Mouse (Mus musculus): ENCODE data around the gene Trim66. TPM values are rescaled to one million over a fixed set of nuclear protein-coding genes. Genes with fewer than 3 reads are reported as not detected.
A peak's percentile ranks its signal among the peaks of the same experiment; 100 is the strongest.

The Trim66 gene
- 13.7 and 15.1 TPM in 2 replicates for polyA plus RNA-seq (2012; rRNA removed)

- H3K27ac ChIP-seq (ENCODE audit: insufficient read depth, low read length): no peak within 1 kb of the TSS
- no peak within 1 kb of the TSS for H3K4me3 ChIP-seq (ENCODE audit: insufficient read depth, low read length)
- no peaks in the 10 kb centered on the region for H3K4me1 ChIP-seq (ENCODE audit: control insufficient read depth, insufficient read depth, low read length)
- TF ChIP-seq POLR2A (IDR thresholded peaks at IDR 0.05; ENCODE audit: extremely low read depth, insufficient read depth, low read length) (no peak), CTCF (IDR thresholded peaks at IDR 0.05; ENCODE audit: extremely low read depth, insufficient read depth, low read length) (no peak)
Observed at GRCm38 (mm10) chr7:109508034-109508433, at the start of gene Trim66. TSS of gene Trim66 (minus strand) at chr7:109508134.

DNA sequence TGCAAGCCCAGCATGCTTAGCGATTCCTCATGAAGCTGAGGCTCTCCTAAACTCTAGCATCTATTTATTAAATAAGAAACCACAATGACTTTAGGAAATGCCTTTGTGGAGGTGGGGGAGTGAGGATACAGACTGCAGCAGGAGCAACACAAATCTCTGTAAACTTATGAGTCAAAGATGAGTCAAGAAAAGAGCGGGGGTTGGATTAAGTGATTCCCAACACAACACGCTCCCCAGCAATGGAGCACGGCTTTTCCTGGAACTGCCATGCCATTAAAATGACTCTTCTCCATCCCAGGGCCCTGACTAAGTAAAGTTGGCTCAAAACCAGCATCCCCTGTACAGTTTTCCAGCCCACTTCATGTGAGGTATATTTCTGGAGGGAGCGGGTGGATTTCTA lies 38.8 kb upstream of the Trim66 start:
- H3K4me1 ChIP-seq (ENCODE audit: control insufficient read depth, insufficient read depth, low read length): 0 out of 2 replicates have a peak, but pooled peaks cover 4% of the 10 kb centered on the region
- no peak overlapping the region for H3K4me3 ChIP-seq (ENCODE audit: insufficient read depth, low read length)
- TF ChIP-seq CTCF (IDR thresholded peaks at IDR 0.05; ENCODE audit: extremely low read depth, insufficient read depth, low read length) (no peak), POLR2A (IDR thresholded peaks at IDR 0.05; ENCODE audit: extremely low read depth, insufficient read depth, low read length) (no peak)
- H3K27ac ChIP-seq (ENCODE audit: insufficient read depth, low read length): no peak overlapping the region

DNA sequence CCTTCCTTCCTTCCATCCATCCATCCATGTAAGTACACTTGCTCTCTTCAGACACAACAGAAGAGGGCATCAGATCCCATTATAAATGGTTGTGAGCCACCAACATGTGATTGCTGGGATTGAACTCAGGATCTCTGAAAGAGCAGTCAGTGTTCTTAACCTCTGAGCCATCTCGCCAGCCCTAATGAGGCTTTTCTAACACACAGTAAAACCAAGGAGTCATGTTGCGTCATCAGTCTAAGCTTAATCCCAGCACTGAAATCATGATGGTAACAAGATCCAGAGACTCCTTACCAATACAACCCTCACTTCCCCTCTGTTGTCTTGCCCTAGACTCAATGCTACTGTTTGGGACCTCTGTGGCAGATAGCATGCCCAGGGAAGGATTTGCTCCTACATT lies 38.3 kb upstream of the Trim66 start:
- no peak overlapping the region for H3K4me3 ChIP-seq (ENCODE audit: insufficient read depth, low read length)
- H3K4me1 ChIP-seq (ENCODE audit: control insufficient read depth, insufficient read depth, low read length): 0 out of 2 replicates have a peak, but pooled peaks cover 4% of the 10 kb centered on the region
- TF ChIP-seq CTCF (IDR thresholded peaks at IDR 0.05; ENCODE audit: extremely low read depth, insufficient read depth, low read length): no peak
- TF ChIP-seq POLR2A (IDR thresholded peaks at IDR 0.05; ENCODE audit: extremely low read depth, insufficient read depth, low read length): no peak
- H3K27ac ChIP-seq (ENCODE audit: insufficient read depth, low read length): no peak overlapping the region

- Histone ChIP-seq H3K4me3 (ENCODE audit: insufficient read depth, low read length) (no peak overlapping the region), H3K27ac (ENCODE audit: insufficient read depth, low read length) (no peak overlapping the region), H3K4me1 (ENCODE audit: control insufficient read depth, insufficient read depth, low read length) (0 out of 2 replicates have a peak, but pooled peaks cover 4% of the 10 kb centered on the region)
- TF ChIP-seq POLR2A (IDR thresholded peaks at IDR 0.05; ENCODE audit: extremely low read depth, insufficient read depth, low read length) (no peak), CTCF (IDR thresholded peaks at IDR 0.05; ENCODE audit: extremely low read depth, insufficient read depth, low read length) (no peak)
Observed at GRCm38 (mm10) chr7:109545255-109545993, 37.5 kb upstream of the Trim66 start.

- TF ChIP-seq POLR2A (IDR thresholded peaks at IDR 0.05; ENCODE audit: extremely low read depth, insufficient read depth, low read length): no peak
- no peak for TF ChIP-seq CTCF (IDR thresholded peaks at IDR 0.05; ENCODE audit: extremely low read depth, insufficient read depth, low read length)
- 0 out of 2 replicates have a peak, but pooled peaks cover 4% of the 10 kb centered on the region for H3K4me1 ChIP-seq (ENCODE audit: control insufficient read depth, insufficient read depth, low read length)
- no peak overlapping the region for H3K27ac ChIP-seq (ENCODE audit: insufficient read depth, low read length)
- no peak overlapping the region for H3K4me3 ChIP-seq (ENCODE audit: insufficient read depth, low read length)
Observed at GRCm38 (mm10) chr7:109544792-109545191, 36.9 kb upstream of the Trim66 start.

DNA sequence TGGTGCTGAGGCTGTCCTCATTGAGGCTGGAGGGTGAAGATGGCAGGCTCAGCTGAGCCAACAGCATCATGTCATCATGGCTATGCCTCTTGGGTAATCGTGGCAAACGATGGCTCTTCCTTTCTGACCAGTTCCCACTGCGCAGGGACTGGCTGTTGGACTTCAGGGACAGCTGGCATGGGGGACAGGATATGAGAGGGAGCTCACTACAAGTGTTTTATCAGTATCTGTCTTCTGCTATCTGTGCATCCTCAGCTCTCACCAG lies 34.4 kb upstream of the Trim66 start:
- H3K27ac ChIP-seq (ENCODE audit: insufficient read depth, low read length): no peak overlapping the region; the same call in 1 of the 2 replicates
- no peak overlapping the region for H3K4me3 ChIP-seq (ENCODE audit: insufficient read depth, low read length)
- 0 out of 2 replicates have a peak, but pooled peaks cover 4% of the 10 kb centered on the region for H3K4me1 ChIP-seq (ENCODE audit: control insufficient read depth, insufficient read depth, low read length)
- TF ChIP-seq CTCF (IDR thresholded peaks at IDR 0.05; ENCODE audit: extremely low read depth, insufficient read depth, low read length) (no peak), POLR2A (IDR thresholded peaks at IDR 0.05; ENCODE audit: extremely low read depth, insufficient read depth, low read length) (no peak)

DNA sequence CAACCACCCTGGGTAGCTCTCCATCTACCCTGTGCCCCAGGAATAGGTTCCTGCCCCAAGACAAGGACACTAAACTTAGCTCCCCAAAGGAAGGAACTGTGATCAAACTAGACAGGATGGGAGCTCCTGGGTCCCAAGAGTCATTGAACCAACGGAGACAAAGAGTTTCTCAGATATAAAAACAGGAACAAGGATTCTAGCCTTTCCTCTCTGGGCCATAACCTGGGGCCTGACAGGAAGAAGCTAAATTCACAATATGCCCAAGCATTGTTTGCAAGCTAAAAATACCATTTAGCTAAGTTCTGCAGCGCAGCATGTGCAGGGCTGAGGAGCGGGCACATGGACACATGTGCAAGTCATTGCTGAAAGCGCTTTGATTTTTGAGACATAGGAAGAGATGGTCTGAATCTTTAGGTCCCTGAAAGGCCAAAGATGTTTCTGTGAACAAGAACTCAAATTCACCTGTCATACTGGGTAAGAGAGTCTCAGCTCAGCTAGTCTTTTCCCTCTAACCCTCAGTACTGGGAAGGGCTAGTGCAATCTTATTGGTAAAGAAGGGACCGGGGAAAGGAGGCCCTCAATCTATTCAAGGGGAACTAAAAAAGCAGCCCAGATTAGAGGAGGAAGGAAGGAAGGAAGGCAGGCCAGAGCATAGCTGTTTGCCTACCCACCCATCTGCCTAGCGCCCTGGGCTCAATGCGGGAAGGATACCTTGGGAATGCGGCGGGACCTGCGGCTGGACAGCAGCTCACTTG lies 33.9 kb upstream of the Trim66 start:
- H3K27ac ChIP-seq (ENCODE audit: insufficient read depth, low read length): no peak overlapping the region; the same call in 1 of the 2 replicates
- no peak for TF ChIP-seq CTCF (IDR thresholded peaks at IDR 0.05; ENCODE audit: extremely low read depth, insufficient read depth, low read length)
- no peak for TF ChIP-seq POLR2A (IDR thresholded peaks at IDR 0.05; ENCODE audit: extremely low read depth, insufficient read depth, low read length)
- no peak overlapping the region for H3K4me3 ChIP-seq (ENCODE audit: insufficient read depth, low read length)
- H3K4me1 ChIP-seq (ENCODE audit: control insufficient read depth, insufficient read depth, low read length): 0 out of 2 replicates have a peak, but pooled peaks cover 4% of the 10 kb centered on the region

- no peak for TF ChIP-seq CTCF (IDR thresholded peaks at IDR 0.05; ENCODE audit: extremely low read depth, insufficient read depth, low read length)
- TF ChIP-seq POLR2A (IDR thresholded peaks at IDR 0.05; ENCODE audit: extremely low read depth, insufficient read depth, low read length): no peak
- no peak overlapping the region for H3K27ac ChIP-seq (ENCODE audit: insufficient read depth, low read length)
- 0 out of 2 replicates have a peak, but pooled peaks cover 2% of the 10 kb centered on the region for H3K4me1 ChIP-seq (ENCODE audit: control insufficient read depth, insufficient read depth, low read length)
- H3K4me3 ChIP-seq (ENCODE audit: insufficient read depth, low read length): no peak overlapping the region
Observed at GRCm38 (mm10) chr7:109540902-109541301, 33.0 kb upstream of the Trim66 start.

DNA sequence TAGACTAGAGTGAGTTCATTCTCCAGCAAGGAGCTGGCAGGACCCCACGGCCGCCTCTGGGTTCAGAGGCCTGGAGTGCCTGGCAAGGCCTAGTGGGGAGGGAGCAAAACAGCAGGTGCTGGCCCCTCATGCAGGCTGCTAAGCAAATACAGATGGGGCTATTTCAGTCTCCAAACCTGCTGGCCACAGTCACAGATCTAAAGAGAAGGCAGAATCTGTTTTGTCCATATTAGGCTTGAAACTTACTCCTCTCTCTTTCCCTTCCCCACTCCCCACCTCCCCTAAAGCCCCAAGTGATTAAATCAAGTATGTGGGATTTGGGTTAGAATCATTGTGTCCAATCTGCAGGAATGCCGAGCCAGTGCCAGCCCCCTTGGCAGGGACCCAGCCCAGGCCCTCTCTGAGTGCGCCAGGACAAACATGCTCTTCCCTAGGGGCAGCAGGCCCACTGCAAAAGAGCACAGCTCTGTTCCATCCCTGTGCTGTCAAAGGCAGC lies 28.6 kb upstream of the Trim66 start:
- Histone ChIP-seq H3K27ac (ENCODE audit: insufficient read depth, low read length) (peak overlapping the region; percentile 40; the same call in 1 of the 2 replicates), H3K4me1 (ENCODE audit: control insufficient read depth, insufficient read depth, low read length) (no peaks in the 10 kb centered on the region; the same call in 1 of the 2 replicates), H3K4me3 (ENCODE audit: insufficient read depth, low read length) (no peak overlapping the region)
- TF ChIP-seq CTCF (IDR thresholded peaks at IDR 0.05; ENCODE audit: extremely low read depth, insufficient read depth, low read length) (no peak), POLR2A (IDR thresholded peaks at IDR 0.05; ENCODE audit: extremely low read depth, insufficient read depth, low read length) (no peak)
